Mouse (Mus musculus): ENCODE measurements around the gene Tnf. TPM values are rescaled to one million over a fixed set of nuclear protein-coding genes. Genes with fewer than 3 reads are reported as not detected.

Tnf gene
- polyA plus RNA-seq, 1 experiment from 2014 or later = 0.48 TPM

GRCm38 (mm10) chr17:35189186-35189585 lies 12.6 kb downstream of the Tnf start:
- Histone ChIP-seq H3K4me1 (ENCODE audit: control insufficient read depth, low read depth, low read length) (peaks cover 11% of the 10 kb centered on the region), H3K36me3 (ENCODE audit: control insufficient read depth, insufficient read depth) (no peaks in the 10 kb centered on the region), H3K27me3 (ENCODE audit: control insufficient read depth, insufficient read depth, low read depth, low read length) (peaks cover 3% of the 10 kb centered on the region), H3K9me3 (replicated peaks; ENCODE audit: control insufficient read depth, low read length) (no peaks in the 10 kb centered on the region), H3K4me2 (ENCODE audit: low read depth, low read length) (0 out of 2 replicates have a peak overlapping the region, but pooled peaks have one; percentile 0), H3K4me3 (ENCODE audit: low read depth, low read length) (no peak overlapping the region), H3K9ac (ENCODE audit: low read depth, low read length) (no peak overlapping the region), H3K27ac (ENCODE audit: low read length) (peak overlapping the region; percentile 80)
- WGBS (ENCODE audit: insufficient replicate concordance) = 3% methylated on average over 1 of the region's 1 CpGs
- ATAC-seq (ENCODE audit: low read depth) = peak; percentile 20; the same call in 1 of the 2 replicates

DNA sequence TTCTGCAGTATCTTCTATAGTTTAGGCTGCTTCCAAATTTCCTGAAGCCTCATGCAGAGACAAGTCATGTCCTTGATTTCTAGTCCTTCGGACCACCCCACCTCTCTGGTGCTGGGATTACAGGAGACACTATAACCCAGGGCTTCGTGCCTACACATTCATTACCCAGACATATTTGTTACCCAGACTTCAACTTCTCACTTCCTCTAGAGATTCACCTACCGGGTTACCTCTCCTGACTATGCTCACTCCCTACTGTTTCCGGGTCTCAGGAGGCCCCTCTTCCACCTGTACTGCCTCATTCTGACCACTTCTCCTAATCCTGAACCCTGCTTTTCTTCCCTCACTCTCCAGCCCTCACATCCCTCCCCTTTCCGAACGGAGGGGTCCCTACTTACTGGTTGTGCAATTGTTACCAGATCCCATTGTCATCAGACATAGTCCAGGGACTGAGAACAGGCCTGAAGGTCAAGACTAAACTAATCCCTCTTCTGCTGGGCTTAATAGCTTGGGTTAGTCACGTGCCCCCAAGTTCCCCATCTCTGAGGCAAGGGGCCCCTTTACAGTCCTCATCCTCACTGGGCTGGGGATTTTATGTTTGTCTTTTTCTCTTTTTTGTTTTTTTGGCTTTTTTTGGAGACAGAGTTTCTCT lies 13.7 kb downstream of the Tnf start, which contains the start of gene Lst1:
Gene Lst1 (minus strand): TSS at position 481 of the 652 bp plus-strand sequence.
- no peaks in the 10 kb centered on the region for H3K9me3 ChIP-seq (replicated peaks; ENCODE audit: control insufficient read depth, low read length)
- no peak for ATAC-seq (ENCODE audit: low read depth)
- no peaks in the 10 kb centered on the region for H3K27me3 ChIP-seq (ENCODE audit: control insufficient read depth, insufficient read depth, low read depth, low read length)
- peak within 1 kb of the TSS; percentile 32 for H3K4me3 ChIP-seq (ENCODE audit: low read depth, low read length)
- no peak within 1 kb of the TSS for H3K9ac ChIP-seq (ENCODE audit: low read depth, low read length)
- no peaks in the 10 kb centered on the region for H3K36me3 ChIP-seq (ENCODE audit: control insufficient read depth, insufficient read depth)
- peak within 1 kb of the TSS; percentile 80 for H3K27ac ChIP-seq (ENCODE audit: low read length)
- H3K4me1 ChIP-seq (ENCODE audit: control insufficient read depth, low read depth, low read length) = peaks cover 11% of the 10 kb centered on the region
- WGBS (ENCODE audit: insufficient replicate concordance) = 28% methylated on average over 7 of the region's 7 CpGs
- peak within 1 kb of the TSS; percentile 30; the same call in 1 of the 2 replicates for H3K4me2 ChIP-seq (ENCODE audit: low read depth, low read length)

DNA sequence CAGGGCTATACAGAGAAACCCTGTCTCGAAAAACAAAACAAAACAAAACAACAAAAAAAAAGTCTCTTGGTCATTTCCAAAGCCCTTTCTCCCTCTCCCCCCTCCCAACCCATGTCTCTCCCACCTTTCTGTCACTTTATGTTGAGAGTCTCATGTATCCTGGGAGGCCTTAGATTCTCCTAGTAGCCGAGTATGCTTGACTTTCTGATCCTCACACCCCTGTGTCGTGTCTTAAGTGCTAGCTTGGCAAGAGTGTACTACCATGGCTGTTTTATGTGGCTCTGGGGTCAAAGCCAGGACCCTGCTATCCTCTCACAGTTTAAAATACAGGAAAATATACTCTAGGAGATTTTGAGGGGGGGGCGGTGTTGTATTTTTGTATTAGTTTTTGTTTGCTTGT lies 14.5 kb downstream of the Tnf start:
- peak overlapping the region; percentile 56 for H3K4me3 ChIP-seq (ENCODE audit: low read depth, low read length)
- ATAC-seq (ENCODE audit: low read depth) = no peak
- H3K9ac ChIP-seq (ENCODE audit: low read depth, low read length) = no peak overlapping the region
- WGBS (ENCODE audit: insufficient replicate concordance) = 52% methylated on average over 4 of the region's 4 CpGs
- peak overlapping the region; percentile 30; the same call in 1 of the 2 replicates for H3K4me2 ChIP-seq (ENCODE audit: low read depth, low read length)
- H3K9me3 ChIP-seq (replicated peaks; ENCODE audit: control insufficient read depth, low read length) = no peaks in the 10 kb centered on the region
- H3K4me1 ChIP-seq (ENCODE audit: control insufficient read depth, low read depth, low read length) = peaks cover 11% of the 10 kb centered on the region
- peak overlapping the region; percentile 80 for H3K27ac ChIP-seq (ENCODE audit: low read length)
- no peaks in the 10 kb centered on the region for H3K36me3 ChIP-seq (ENCODE audit: control insufficient read depth, insufficient read depth)
- no peaks in the 10 kb centered on the region for H3K27me3 ChIP-seq (ENCODE audit: control insufficient read depth, insufficient read depth, low read depth, low read length)

DNA sequence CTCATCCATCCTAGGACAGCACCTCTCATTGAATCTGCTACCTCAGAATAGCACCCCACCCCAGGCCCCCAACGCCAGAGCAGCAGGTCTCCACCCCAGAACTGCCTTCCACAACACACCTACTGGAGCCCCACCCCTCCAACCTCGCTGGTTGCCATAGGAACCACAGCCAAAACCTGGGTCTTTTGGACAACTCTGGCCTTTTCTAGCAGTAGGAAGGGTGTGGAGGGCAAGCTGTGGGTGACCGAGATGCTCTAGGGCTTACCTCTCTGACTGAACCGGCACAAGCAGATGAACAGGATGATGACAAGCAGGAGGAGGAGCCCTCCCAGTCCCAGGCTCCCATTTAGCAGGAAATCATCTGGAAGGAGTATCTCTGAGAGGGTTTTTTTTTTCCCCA lies 15.1 kb downstream of the Tnf start:
- WGBS (ENCODE audit: insufficient replicate concordance) = 0% methylated on average over 4 of the region's 4 CpGs
- Histone ChIP-seq H3K27ac (ENCODE audit: low read length) (peak overlapping the region; percentile 67; the same call in 1 of the 2 replicates), H3K36me3 (ENCODE audit: control insufficient read depth, insufficient read depth) (no peaks in the 10 kb centered on the region), H3K9me3 (replicated peaks; ENCODE audit: control insufficient read depth, low read length) (no peaks in the 10 kb centered on the region), H3K4me1 (ENCODE audit: control insufficient read depth, low read depth, low read length) (peaks cover 11% of the 10 kb centered on the region), H3K9ac (ENCODE audit: low read depth, low read length) (peak overlapping the region; percentile 15; the same call in 1 of the 2 replicates), H3K4me2 (ENCODE audit: low read depth, low read length) (peak overlapping the region; percentile 54), H3K27me3 (ENCODE audit: control insufficient read depth, insufficient read depth, low read depth, low read length) (no peaks in the 10 kb centered on the region), H3K4me3 (ENCODE audit: low read depth, low read length) (peak overlapping the region; percentile 56)
- 0 out of 2 replicates have a peak, but pooled peaks have one; percentile 16 for ATAC-seq (ENCODE audit: low read depth)

DNA sequence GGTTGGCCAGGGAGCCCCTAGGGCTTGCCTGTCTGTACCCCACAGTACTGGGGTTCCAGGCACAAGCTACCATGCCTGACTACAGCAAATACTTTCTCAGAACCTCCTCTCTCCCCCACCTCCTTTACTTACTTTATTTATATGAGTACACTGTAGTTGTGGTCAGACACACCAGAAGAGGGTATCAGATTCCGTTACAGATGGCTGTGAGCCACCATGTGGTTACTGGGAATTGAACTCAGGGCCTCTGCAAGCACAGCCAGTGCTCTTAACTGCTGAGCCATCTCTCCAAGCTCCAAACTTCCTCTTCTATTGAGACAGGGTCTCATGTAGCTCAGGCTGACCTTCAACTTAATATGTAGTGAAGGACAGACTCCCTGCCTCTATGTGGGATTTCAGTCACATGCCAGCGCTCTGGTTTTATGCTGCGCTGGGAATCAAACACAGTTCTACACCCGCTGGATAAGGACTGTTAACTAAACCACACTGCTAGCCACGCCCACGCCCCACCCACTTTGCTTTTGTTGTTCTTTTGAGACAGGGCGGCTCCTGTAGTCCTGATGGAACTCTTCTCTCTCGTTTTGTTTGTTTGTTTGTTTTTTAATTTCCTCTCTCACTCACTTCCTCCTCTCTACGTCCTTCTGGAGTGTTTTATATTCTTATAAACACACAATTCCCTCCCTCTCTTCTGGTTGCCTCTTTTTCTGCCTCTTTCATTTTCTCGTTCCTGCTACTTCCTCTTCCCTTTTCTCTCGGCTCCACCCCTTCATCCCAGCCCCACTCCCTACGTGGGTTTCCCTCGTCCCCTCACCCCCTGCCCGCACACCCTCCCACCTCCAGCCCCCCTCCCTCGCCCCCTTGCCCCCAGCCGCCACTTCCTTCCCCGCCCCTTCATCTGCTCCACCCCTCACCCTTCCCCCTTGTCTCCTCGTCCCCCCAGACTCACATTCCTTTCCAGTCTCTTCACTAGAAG lies 15.9 kb downstream of the Tnf start:
- Histone ChIP-seq H3K9ac (ENCODE audit: low read depth, low read length) (no peak overlapping the region), H3K4me2 (ENCODE audit: low read depth, low read length) (peak overlapping the region; percentile 54), H3K36me3 (ENCODE audit: control insufficient read depth, insufficient read depth) (no peaks in the 10 kb centered on the region), H3K4me1 (ENCODE audit: control insufficient read depth, low read depth, low read length) (peaks cover 11% of the 10 kb centered on the region), H3K27me3 (ENCODE audit: control insufficient read depth, insufficient read depth, low read depth, low read length) (no peaks in the 10 kb centered on the region), H3K4me3 (ENCODE audit: low read depth, low read length) (peak overlapping the region; percentile 56), H3K9me3 (replicated peaks; ENCODE audit: control insufficient read depth, low read length) (no peaks in the 10 kb centered on the region), H3K27ac (ENCODE audit: low read length) (peak overlapping the region; percentile 18; the same call in 1 of the 2 replicates)
- ATAC-seq (ENCODE audit: low read depth) = peak; percentile 27; the same call in 1 of the 2 replicates
- WGBS (ENCODE audit: insufficient replicate concordance) = 1% methylated on average over 18 of the region's 18 CpGs

DNA sequence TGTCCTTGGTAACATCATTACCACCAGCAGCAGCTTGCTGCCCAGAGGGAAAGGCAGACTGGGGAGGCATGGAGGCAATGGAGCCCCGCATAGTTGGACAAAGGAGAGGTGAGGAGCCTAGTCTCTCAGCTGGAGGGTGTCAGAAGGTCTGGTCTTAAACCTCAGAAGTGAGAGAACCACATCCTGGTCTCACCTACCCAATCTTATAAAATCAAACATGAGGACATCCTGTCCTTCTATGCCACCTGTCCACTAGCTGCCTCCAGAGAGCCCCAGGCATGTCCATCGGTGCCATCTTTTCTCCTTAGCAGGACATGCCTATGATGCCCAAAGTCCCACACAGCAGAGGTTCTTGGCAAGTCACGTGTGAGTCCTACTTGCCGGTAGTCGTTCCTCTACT lies 21.7 kb downstream of the Tnf start:
- no peak for ATAC-seq (ENCODE audit: low read depth)
- no peaks in the 10 kb centered on the region for H3K27me3 ChIP-seq (ENCODE audit: control insufficient read depth, insufficient read depth, low read depth, low read length)
- H3K4me3 ChIP-seq (ENCODE audit: low read depth, low read length) = no peak overlapping the region
- 66% methylated on average over 5 of the region's 5 CpGs for WGBS (ENCODE audit: insufficient replicate concordance)
- H3K27ac ChIP-seq (ENCODE audit: low read length) = no peak overlapping the region
- no peaks in the 10 kb centered on the region for H3K9me3 ChIP-seq (replicated peaks; ENCODE audit: control insufficient read depth, low read length)
- no peaks in the 10 kb centered on the region for H3K36me3 ChIP-seq (ENCODE audit: control insufficient read depth, insufficient read depth)
- H3K4me1 ChIP-seq (ENCODE audit: control insufficient read depth, low read depth, low read length) = no peaks in the 10 kb centered on the region
- no peak overlapping the region for H3K4me2 ChIP-seq (ENCODE audit: low read depth, low read length)
- no peak overlapping the region for H3K9ac ChIP-seq (ENCODE audit: low read depth, low read length)

DNA sequence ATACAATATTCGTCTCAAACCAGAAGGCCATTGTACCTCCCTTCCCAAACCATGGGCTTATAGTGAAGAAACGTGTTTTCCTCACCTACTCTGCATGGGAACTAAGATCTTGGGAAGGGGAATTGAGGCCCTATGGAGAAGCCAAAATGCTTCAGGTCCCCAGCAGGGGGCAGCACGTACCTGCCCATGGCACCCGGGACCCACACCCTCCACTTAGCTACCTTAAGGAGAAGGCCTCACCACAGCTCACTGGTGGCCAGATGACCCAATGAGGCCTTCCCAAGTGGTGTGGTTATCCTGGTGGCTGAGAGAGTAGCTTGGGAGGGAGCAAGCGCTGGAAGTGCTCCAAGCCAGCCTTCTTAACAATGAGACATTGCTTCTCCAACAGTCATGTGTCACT lies 23.3 kb downstream of the Tnf start:
- Histone ChIP-seq H3K4me3 (ENCODE audit: low read depth, low read length) (no peak overlapping the region), H3K36me3 (ENCODE audit: control insufficient read depth, insufficient read depth) (no peaks in the 10 kb centered on the region), H3K4me1 (ENCODE audit: control insufficient read depth, low read depth, low read length) (no peaks in the 10 kb centered on the region), H3K27me3 (ENCODE audit: control insufficient read depth, insufficient read depth, low read depth, low read length) (no peaks in the 10 kb centered on the region), H3K9ac (ENCODE audit: low read depth, low read length) (no peak overlapping the region), H3K9me3 (replicated peaks; ENCODE audit: control insufficient read depth, low read length) (no peaks in the 10 kb centered on the region), H3K27ac (ENCODE audit: low read length) (no peak overlapping the region), H3K4me2 (ENCODE audit: low read depth, low read length) (no peak overlapping the region)
- ATAC-seq (ENCODE audit: low read depth) = peak; percentile 55
- 8% methylated on average over 5 of the region's 5 CpGs for whole genome bisulfite sequencing (ENCODE audit: insufficient replicate concordance)

GRCm38 (mm10) chr17:35175968-35176367 lies 25.8 kb downstream of the Tnf start, which contains the start of gene Aif1:
Gene Aif1 (minus strand): TSS chr17:35176068.
- WGBS (ENCODE audit: insufficient replicate concordance) = 49% methylated on average over 2 of the region's 2 CpGs
- no peak within 1 kb of the TSS for H3K27ac ChIP-seq (ENCODE audit: low read length)
- H3K4me3 ChIP-seq (ENCODE audit: low read depth, low read length) = no peak within 1 kb of the TSS
- no peaks in the 10 kb centered on the region for H3K36me3 ChIP-seq (ENCODE audit: control insufficient read depth, insufficient read depth)
- no peak for ATAC-seq (ENCODE audit: low read depth)
- no peaks in the 10 kb centered on the region for H3K27me3 ChIP-seq (ENCODE audit: control insufficient read depth, insufficient read depth, low read depth, low read length)
- no peak within 1 kb of the TSS for H3K4me2 ChIP-seq (ENCODE audit: low read depth, low read length)
- H3K9me3 ChIP-seq (replicated peaks; ENCODE audit: control insufficient read depth, low read length) = no peaks in the 10 kb centered on the region
- no peaks in the 10 kb centered on the region for H3K4me1 ChIP-seq (ENCODE audit: control insufficient read depth, low read depth, low read length)
- no peak within 1 kb of the TSS for H3K9ac ChIP-seq (ENCODE audit: low read depth, low read length)

All from liver, embryonic 16.5 days (tissue).